Mouse (Mus musculus) T-helper 17 cell (primary cell): Measurements from ENCODE around the gene Myo6.

Experiments
- in situ Hi-C, 2 experiments: fragments of 300-600 bp; cut with MboI, MseI; formaldehyde crosslinking; loops; 1 replicate in 1 of 2; 2 replicates in 1 of 2; pipeline ENCODE4 v1.15.1; 2025; ENCODE audit warnings: high pct_unique_total_duplicates in 2 of 2

Myo6 gene

DNA sequence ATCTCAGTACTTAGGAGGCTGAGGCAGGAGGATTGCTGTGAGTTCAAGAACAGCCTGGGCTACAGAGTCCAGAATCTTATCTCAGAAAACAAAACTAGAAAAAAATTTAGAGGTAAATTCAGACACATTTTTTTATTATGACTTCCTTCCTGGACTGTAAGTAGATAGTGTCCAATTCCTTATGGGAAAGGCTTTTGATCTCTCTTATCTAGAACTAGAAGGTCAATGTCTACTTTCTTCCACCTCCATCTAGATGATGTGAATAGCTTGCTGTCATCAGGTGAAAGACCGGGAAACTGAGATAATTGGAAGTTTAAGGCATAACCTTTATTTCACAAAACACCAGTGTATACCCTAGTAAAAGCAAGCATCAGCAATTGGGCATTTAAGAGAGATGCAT, 16.9 kb downstream of the Myo6 start:
- in situ Hi-C loops: no loop called here

DNA sequence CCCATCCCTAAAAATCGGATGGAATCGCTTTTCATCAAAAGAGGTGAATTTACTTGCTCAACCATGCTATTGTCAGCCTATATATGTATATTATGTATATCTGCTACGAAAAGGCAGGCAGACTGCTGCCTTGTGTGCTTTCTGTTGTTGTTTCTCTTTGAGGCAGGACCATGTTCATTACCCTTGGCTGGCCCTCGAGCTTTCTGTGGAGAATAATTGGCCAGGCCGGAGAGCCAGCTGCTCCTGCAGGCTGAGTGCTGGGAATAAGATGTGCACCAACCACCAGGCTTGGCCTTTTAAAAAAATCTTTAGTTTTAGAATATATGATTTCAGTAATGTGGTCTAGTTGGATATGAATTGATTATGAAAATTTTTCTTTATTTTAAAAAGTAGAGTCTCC, 19.3 kb downstream of the Myo6 start:
- in situ Hi-C loops: no loop called here

DNA sequence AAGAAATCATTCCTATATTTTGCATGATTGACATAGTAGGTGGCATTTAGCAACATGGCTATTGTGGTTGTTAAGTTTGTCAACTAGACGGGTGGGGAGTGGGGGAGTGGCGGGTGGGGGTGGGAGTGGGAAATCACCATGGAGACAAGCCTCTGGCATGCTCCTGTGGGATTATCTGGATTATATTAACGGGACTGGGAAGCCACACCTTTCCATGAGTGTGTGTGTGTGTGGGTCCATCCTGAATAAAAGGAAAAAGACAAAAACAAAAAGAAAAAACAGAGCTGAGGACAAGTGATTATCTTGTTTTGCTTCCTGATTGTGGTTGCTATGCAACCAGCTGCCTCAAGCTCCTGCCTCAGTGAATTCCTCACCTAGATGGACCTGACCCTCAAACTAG, 20.9 kb downstream of the Myo6 start:
- in situ Hi-C loops: no loop called here

DNA sequence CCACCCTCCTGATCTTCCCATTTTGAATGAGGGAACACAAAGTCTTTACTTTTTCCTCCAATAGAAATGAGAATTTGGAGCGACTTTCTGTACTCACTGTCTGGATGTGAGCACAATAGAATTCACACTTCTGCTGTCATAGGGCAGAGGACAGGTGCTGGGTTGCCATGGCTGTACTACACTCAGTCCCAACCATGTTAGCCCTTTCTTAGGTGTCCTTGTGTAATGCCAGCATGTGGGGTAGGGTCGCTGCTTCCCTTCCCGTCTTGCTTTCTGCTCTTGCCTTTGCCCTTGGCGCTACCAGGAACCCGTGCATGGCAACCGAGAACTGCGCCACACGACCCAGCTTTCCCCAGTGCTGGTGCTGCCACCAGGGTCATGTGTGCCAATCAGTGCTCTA, 21.9 kb downstream of the Myo6 start:
- in situ Hi-C loops: no loop called here

DNA sequence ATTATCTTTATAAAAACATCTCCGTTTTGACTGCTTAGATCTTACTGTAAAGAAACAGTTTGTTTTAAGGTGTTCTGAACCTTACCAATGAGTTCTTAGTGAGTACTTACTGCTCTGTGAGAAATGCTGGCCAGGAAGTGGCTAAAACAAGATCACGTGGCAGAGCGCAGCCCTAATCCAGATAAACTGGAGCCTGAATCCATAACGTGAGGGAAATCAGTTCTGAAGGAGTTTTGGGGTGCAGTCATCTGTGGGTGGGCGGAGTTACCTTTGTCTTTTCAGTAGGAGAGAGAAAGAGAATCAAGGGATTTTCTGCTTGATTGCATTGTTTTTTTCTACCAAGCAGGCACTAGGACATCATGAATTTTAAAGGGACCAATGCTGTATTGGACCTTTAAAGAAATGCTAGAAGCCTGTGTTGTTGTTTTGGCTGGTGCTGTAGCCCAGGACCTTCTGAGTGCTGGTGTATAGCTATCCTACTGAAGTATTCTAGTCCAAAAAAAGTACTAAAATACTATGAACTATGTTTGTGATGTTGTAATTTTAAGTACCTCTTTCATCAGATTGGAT, 23.6 kb downstream of the Myo6 start:
- in situ Hi-C loops: no loop called here

DNA sequence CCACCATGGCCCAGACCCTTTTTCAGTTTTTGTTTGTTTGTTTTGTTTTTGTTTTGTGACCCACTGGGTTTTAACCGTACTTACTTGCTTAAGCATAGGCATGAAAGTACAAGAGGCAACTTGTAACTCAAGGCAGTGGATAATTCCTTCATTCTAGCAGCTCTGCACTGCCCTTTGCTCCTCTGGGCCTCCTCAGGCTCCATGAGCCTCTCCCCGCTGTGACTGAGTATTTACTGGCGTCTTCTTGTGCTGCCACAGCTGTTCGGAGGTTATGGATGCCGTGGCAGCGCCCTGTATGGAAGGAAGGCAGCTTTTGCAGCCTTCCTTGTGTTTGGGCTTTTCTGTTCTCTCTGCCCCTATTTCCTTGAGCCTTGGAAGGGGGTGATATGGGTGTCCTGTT, 26.4 kb downstream of the Myo6 start:
- in situ Hi-C loops: loop anchor here in 1 of 2 experiments (10.0 kb wide), 1 partner anchor 1506 kb away; no protein-coding TSS in a partner anchor

DNA sequence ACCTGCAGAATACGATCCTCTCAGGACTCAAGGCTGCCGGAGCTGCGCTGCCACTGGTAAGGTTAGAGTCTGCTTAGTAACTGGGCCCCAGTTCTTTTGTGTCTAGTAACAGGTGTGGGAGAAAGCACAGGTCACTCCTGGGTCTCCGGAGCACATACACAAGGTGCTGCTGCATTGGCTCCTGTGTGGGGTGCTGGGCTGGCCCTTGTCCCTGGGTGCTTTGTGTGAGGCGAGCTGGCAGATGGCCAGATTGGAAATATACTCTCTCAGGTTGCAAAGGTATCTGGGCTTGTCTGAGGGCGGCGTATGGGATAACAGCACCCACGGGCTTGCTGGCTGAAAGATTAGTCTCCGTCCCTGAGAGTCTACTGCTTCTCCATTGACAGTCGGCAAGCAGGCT, 27.5 kb downstream of the Myo6 start:
- in situ Hi-C loops: loop anchor here in 1 of 2 experiments (10.0 kb wide), 1 partner anchor 1508 kb away; no protein-coding TSS in a partner anchor

DNA sequence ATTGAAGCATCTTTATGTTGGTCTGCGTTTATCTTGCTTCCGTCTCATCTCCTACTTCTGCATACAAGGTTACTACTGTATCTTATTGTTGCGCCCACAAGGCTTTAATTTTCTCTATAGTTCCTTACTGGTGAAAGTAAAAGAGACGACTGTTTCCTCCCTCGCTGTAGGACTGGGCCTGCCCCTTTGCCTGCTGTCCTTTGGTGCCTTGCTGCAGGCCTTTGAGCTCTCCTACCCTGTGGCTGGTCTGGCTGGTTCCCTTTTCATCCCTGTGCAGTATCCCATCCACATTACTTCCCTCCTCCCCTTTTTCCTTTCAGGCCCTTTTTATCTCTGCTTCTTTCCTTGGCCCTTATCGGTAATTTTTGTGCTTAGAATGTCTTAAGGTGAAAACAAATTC, 29.6 kb downstream of the Myo6 start:
- in situ Hi-C loops: loop anchor here in 1 of 2 experiments (10.0 kb wide), 1 partner anchor 1510 kb away; no protein-coding TSS in a partner anchor

DNA sequence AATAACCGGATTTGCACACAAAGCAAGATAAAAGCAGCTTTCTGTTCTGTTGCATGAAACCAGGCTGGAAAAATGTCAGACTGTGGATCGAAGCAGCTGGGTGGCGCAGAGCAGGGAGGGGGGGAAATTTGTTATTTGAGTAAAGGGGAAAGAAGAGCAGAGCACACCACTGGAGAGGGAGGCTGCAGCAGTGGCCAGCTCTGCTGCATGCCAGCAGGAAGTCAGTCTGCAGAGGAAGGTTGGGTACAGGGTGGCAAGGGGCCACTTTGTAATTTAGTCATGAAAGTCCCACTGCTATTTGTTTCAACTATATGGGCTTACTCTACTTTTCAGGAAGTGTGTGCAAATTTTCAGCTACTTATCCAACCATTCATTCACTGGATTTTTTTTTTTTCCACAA, 31.3 kb downstream of the Myo6 start:
- in situ Hi-C loops: loop anchor here in 1 of 2 experiments (10.0 kb wide), 1 partner anchor 1511 kb away; no protein-coding TSS in a partner anchor

DNA sequence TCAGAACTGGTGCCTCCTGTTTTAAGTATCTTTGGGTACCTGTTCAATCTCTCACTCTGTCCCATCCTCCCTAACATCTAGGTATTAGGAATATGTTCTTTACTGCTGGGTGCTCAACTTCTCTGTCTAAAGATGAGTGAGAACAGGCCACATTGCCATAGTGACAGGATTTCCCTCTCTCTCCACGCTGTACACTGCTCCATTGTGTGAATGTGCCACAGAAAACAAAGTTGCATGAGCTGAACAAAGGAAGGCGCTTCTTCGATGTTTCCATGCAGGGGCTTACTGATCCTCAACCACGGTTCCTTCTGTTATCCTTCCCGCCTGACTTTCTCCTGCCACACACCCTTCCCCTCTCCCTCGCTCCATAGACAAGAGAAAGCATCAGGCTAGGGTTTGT, 32.4 kb downstream of the Myo6 start:
- in situ Hi-C loops: loop anchor here in 1 of 2 experiments (10.0 kb wide), 1 partner anchor 1512 kb away; no protein-coding TSS in a partner anchor

DNA sequence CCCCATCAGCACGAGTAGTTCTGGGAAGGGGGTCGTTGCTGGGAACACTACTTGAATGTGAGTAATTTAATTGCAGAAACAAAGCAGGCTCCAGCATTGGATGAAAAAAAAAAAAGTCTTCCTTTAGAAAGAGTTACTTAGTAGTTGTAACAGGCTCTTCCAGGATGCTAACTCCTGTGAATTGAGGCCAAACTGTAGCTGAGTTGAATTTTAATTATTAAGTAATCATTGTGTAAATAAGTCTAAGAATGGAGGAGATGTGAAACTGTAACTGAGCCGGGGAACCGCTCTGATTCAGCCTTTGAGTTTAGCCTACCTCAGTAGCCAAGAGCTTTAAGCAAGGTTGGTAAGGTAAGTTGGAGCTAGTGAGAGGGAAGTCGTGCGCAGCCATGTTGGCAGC, 36.0 kb downstream of the Myo6 start:
- in situ Hi-C loops: no loop called here

DNA sequence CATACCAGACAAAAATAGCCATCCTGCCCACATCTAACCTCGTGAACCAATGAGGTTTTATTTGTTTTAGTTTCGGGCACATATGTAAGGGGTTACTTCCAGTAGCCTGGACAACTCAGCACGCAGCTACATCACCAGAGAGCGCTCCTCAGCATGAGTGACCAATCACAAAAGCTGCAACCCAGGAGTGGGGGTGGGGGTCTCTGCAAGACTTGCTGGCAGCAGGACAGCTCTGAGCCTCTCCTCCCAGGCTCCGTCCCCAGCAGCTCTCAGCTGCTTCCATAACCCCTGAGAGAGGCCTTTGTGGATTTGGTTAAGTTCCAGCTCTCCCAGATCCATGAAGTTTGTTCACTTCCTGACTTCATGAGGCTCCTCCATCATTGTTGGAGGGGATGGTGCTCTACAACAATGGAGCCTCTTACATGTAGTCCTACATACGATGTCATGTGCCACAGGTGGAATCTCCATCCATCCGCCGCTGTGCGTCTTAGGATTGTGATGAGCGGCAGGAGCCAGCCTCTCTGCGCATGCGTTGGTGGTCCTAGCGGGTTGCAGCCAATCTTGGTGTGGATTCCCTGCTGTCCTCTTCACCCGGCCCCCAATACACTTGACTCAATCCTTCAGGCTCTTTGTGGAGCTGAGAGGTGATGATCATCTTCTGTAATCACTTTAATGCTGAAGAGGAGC, 37.7 kb downstream of the Myo6 start:
- in situ Hi-C loops: no loop called here

DNA sequence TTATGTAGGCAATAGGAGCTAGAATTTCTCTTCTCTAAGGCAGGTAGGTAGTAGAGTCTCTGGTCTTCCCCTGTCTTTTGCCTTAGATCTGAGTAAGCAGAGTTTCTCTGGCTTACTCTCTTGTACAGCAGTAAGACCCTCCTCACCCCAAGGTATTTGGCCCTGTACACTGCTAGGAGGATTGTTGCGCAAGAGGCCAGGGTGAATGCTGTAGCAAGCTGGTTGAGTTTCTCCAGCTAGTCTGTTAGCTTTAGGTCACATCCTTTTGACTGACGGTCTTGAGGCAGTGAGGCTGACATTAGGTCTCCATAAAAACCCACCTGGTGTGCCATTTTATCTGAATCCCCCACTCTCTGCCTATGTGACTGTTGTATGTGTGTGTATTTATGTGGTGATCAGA, 43.9 kb downstream of the Myo6 start:
- in situ Hi-C loops: no loop called here

DNA sequence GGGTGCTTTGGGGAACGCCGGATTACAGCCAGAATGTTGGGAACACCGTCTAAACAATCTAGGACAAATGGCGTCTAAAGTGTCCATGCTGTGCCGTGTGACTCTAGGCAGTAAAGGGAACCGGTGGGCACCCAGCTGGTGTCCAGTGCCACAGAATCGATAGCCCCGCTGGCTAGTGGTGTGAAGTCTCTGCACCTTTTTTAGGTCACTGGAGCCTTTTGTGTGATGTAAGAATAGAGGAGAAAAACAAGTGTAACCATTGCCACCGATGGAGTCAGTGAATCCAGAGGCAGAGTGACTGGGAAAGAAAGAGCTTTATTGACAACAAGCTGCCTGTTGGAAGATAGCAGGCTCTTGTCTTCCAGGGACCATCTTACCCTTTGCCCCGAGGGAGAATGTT, 44.6 kb downstream of the Myo6 start:
- in situ Hi-C loops: no loop called here

DNA sequence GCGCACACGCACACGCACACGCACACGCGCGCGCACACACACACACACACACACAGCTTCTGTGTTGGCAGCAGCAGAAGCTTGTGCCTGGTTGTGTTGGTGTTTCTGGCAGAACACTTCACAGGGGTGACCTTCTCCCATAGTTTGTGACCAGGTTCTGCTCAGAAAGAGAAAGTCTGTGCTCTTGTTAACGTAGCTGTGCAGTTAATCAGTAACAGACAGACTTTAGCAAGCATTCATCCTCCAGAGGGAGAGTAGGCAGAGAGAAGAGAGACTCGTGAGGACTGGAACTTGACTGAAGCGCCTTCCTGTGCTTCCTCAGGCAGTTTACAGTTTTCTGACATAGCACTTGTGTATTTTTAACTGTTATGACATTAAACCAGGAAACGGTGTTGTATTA, 45.3 kb downstream of the Myo6 start:
- in situ Hi-C loops: no loop called here

DNA sequence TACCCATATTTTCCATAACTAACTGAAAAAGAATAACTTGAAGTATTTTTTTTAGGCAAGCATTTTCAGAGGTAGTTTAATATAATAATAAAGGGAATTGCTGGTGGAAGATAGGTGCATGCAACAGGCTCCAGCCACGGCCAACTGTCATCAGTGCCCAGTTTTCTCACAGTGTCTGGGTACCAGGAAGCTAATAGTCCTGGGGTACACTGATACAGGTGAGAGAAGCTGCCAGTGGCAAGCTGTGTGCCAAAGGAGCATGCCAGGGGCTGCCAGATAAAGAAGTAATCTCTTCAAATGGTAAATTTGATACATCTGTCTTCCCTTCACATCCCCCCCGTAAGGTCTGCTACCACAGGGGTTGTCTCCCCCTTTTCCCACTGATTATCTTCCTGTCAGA, 48.6 kb downstream of the Myo6 start:
- in situ Hi-C loops: no loop called here

DNA sequence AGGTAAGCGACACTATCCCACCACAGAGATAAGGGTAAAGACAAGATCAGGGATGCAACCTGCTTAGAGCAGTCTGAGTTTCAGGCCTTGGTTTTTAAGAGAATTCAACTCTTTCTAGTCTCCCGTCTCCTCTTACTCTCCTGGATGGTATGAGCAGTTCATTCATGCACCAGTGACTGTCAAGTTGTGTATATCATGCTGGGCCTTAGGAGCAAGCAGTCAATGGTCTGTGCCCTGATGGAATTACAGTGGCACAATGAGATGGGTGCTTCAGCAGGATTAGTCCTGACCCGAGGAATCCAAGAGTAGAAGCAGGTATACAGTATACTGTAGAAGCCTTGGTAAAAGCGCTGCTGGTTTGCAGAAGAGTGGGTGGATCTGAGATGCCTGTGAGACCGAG, 50.7 kb downstream of the Myo6 start:
- in situ Hi-C loops: no loop called here

DNA sequence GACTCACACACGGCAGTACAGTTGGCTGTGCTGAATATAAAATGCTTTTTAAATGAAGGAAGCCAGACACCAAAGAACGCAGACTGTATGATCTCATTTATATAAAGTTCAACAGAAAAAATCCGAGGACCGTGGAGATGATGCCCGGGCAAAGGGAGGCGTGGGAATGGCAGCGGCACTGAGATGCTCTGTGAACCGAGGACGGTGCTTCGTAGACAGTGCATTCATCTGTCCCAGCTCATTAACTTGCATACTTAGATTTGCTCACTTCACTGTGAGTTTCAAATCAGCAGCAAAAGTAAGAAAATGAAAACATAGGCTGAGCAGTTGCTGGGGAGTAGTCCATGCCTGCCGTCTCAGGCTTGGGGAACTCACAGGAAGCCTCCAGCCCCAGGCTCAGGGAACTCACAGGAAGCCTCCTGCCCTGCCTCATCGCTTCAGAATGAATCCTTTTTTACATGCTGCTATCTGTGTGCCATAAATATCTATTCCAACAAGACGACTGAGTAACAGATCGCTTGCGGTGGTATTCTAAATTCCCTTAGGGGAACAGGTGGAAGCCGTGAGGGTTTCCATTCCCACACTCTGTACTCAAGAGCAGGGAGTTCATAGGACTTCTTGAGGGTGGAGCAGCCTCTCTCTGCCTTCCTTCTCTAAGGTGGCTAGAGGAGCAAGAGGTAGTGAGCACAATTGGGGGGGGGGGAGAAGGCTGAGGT, 52.1 kb downstream of the Myo6 start:
- in situ Hi-C loops: no loop called here

DNA sequence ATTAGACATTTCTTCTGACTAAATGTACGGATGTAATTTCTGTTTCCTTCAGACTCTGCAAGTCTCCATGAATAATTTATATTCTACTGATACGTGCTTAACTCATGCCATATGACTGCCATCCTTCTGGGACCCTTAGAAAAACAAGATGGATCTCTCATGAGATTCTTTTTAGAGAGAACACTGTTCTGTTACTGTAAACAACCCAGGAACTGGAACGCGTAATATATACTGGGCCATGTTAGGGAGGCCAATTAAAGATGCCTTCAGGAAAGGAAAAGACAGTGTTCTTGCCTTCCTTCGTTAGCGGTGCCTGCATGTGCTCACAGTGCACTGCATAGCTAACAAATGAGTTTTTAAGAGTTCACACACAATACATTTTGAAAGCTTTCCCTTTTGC, 53.9 kb downstream of the Myo6 start:
- in situ Hi-C loops: no loop called here

DNA sequence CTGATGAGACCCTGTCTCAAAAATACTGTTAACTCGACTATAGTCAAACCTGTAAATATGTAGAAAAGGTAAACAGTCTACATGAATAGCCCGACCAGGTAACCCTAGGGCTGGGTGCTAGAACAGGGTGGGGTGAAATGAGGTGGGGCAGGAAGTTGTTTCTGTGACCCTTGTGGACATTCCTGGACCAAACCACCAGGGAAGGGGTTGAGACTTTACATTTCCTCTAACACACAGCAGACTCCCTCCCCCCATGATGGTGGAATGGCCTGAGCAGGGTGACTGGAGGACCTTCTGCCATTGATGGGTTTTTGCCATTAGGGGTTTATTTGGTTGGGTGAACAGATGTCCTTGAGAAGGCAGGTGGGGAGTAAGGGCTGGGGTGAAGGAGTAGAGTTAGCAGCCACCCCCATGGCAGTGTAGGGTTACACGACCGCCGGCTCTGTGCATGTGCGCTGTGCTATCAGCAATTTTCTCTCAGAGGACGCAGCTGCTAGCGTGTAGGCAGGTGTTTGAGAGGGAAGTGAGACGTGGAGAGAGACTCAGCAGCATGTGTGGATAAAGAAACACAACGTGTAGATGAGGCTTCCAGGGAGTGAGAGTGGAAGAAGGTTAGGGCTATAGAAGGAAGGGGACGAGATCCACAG, 59.3 kb downstream of the Myo6 start:
- in situ Hi-C loops: no loop called here

DNA sequence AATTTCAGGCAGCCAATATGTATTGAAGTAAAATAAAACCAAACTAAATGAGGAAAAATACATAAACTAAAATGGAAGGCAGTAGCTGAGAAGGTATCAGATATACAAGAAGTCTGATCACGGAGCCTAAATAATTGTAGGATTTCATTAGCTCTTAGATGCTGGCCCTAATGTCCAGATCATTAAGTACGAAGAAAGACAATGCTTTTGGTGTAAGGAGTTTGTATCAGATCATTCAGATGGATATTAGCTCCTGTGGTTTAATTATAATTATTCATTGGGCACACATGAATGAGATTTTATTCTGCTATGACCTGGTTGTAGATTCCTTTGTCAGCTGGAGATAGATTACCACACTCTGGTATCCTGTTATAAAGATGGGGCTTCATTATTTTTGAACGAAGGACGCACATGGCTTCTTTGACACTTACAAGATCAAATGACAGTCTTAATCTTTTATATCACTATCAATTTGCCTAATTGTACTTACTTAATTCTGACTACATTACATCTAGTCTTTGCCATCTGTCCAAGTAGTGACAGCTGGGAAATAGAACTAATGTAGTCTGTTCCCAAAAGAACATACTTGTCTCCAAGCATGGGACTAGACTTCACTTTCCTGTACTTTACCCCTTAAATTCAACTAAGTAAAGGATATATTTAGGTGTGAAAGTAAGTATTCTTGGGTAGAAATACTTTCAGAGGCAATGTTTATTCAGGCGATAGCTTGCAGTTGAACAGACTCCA, 61.9 kb downstream of the Myo6 start:
- in situ Hi-C loops: loop anchor here in 1 of 2 experiments (25.0 kb wide), 1 partner anchor 1414 kb away; no protein-coding TSS in a partner anchor
